Mouse (Mus musculus) gastrocnemius, adult 18-20 months (tissue): ENCODE measurements around the gene Mgarp. TPM values are rescaled to one million over a fixed set of nuclear protein-coding genes. Genes with fewer than 3 reads are reported as not detected.
"Not testable (repeated sequence)": the region's sequence is repeated elsewhere in the genome, so short reads cannot be mapped to it uniquely, and the experiment has no call there.

Experiments
- DNase-seq: peaks from one replicate; pipeline ENCODE4 v3.0.0; 2021; ENCODE audit warnings: low spot score
- total RNA-seq, 2 experiments: library from RNA; stranded (reverse); gene quantifications; 2 replicates each; pipeline ENCODE4 v1.2.3; 2021

Mgarp gene
- total RNA-seq, 2 experiments from 2014 or later, result 0.25 TPM; not detected in 1

DNA sequence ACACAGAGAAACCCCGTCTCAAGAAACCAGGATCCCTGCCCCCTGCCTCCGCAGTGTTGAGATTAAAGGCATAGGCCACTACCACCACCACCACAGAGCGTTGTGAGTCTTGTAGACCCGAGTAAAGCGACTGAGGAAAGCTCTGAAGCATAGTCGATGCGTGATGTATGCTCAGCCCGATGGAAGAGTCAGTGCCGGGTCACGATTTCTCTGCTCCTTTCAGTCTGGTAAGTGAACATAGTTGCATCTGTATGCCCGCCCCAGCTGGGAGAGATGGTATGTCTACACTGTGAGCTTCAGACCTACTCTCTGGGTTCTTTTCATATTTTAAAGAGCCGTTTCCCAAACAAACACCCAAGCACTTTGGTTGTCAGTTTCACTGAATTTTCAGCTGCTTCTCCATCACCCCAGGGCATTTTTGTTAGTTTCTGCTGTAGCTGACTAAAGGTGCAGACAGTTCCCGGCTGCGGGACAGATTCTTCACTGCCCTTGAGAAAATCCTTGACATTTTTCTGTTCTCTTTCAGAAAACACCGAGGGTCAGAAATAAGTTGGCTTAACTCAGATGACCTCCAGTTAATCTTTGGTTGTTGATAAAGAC lies 1.3 kb upstream of the Mgarp start:
- DNase-seq, result no peak

DNA sequence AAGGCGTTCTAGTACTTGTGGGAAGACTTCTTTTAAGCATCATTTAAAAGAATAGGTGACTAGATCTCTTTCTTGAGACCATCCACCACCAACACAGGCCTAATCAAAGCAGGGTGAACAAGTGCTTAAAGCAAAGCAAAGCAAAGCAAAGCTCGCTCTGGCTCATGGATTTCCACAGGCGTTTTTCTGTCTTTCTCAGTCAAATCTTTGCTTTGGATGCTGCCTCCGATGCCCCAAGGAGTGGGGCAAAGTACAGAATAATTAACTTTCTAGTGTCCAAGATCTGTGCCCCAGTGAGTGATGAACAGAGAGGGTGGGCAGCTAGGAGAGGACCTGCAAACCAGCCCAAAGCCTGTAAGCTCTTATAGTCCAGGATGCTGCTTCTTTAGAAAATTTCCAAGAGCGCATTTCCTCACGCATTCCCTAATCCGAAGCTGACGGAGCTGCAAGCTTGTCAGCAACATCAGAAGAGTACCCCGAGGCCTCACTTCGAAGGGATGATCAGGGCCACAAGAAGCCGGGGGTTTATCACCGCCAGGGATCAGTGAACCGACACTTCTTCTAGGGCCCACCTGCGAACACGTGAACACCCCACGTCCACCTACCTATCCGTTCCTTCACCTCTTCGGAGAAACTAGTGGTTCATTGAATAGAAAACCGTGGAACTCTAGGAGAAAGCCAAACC lies 935 bp downstream of the Mgarp start:
- DNase-seq, result no peak

DNA sequence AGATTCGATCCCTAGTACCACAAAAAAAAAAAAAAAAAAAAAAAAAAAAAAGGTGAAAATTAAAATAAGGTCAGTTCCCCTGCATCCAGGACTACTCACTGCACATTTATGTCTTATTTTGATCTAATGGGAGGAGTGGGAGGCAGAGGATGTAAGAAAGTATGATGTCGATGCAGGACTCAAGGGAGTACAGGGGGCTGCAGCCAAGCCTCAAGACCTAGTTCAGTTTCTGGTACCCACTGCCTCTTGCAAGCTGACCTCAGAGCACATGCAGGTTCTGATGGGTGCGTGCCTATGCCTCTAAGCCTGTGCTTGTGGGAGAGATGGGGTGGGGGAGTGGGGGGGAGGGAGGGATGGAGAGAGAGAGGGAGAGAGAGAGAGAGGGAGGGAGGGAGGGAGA lies 1.7 kb downstream of the Mgarp start:
- no peak for DNase-seq

DNA sequence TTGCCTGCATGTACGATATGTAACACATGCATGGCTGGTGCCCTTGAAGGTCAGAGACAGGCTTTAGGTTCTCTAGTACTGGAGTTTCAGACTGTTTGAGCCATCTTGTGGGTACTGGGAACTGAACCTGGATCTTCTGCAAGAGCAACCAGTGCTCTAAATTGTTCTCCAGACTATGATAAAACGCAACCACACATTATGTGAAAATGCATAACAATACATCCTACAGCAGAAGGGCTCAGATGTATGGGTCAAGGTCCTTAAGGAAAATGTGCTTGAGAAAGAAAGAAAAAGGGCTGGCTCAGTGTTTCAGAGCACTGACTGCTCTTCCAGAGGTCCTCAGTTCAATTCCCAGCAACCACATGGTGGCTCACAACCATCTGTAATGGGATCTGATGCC lies 2.9 kb downstream of the Mgarp start:
- no peak for DNase-seq

DNA sequence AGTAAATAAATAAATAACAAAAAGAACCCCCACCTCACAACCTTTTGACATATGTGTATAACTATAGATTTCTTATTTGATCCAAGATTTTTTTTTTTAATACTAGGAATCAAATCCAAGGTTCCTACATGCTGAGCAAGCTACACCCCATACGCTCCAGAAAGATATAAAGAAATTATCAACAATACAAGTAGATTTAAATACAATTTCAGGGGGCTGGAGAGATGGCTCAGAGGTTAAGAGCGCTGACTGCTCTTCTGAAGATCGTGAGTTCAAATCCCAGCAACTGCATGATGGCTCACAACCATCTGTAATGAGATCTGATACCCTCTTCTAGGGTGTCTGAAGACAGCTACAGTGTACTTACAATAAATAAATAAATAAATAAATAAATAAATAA lies 3.5 kb downstream of the Mgarp start:
- DNase-seq, result not testable (repeated sequence)

- no peak for DNase-seq
These were observed 4.9 kb downstream of the Mgarp start for GRCm38 (mm10) chr3:51391591-51391990.

DNA sequence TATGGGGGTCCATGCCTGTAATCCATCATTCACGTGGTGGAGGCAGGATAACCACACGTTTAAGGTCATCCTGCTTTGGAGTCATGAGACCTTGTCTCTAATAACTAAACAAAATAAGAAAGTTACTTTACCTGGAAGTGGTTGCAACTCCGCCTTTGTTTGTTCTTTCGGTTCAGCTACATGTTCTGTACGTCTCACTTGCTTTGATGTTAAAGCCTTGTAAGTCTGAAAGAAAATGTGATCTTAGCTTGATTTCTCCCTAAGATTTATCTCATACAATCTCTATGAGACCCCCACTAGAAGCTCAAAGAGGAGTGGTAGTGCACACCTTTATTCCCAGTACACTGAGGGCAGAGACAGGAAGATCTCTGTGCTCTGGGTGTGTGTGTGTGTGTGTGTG lies 5.4 kb downstream of the Mgarp start:
- DNase-seq, result no peak

GRCm38 (mm10) chr3:51388904-51389303 lies 7.6 kb downstream of the Mgarp start:
- DNase-seq, result no peak

DNA sequence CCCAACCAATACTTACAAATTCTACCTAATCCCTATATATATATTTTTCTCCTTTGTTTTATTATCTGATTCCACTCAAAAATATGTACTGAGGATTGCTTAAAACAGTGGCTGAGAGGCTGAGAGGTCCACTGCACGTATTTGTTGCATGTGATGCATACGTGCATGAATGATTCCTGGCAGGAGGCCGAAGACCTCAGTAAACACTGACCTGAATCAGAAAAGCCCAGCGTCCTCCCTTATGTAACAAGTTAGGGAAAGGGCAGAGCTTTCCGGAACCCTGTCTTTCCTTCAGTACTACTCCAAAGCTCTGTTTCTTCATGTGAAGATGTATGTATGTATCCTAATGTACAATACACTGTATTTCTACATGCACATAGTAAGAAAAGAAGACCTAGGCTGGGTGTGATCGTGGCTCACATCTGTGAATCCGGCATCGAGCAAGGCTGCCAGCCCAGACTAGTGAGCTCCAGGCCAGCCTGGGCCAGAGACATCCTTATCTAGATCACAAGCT lies 8.6 kb downstream of the Mgarp start:
- DNase-seq, result no peak

DNA sequence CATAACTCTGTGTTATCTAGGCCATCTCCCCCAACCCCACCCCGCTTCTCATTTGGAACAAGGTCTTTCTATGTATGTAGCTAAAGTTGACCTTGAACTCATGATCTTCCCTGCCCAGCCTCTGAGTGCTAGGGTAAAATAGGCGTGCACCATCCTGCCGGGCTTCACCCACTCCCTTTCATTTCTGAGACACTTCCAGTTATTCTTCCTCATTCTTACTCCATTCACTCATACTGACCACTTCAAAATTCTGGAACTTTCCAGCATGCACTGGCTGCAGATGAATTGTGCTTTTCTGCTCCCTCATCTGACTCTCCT lies 9.4 kb downstream of the Mgarp start:
- DNase-seq, result no peak

GRCm38 (mm10) chr3:51386441-51387133 lies 10.0 kb downstream of the Mgarp start:
- DNase-seq, result no peak

DNA sequence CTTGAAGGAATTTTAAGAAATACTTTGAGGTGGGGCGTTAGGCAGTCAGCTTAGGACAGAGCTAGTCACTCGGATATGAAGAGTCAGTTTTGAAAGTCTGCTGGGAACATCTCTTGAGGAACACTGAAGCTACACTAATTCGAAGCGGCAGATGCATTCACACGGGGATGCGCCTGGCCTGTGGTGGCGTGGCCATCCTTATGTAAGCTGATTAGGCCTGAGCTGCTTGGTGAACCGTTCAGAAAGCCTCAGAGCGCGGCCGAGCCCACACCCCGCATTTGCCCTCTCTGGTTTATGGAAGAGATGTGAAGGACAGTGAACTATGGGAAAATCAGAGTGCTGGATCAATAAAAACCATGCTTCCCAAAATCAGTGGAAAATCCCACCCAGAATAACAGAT lies 13.1 kb downstream of the Mgarp start:
- DNase-seq, result no peak

- no peak for DNase-seq
These were observed 15.9 kb downstream of the Mgarp start for GRCm38 (mm10) chr3:51380660-51381014.

GRCm38 (mm10) chr3:51379786-51380659 lies 16.5 kb downstream of the Mgarp start:
- DNase-seq, result no peak

DNA sequence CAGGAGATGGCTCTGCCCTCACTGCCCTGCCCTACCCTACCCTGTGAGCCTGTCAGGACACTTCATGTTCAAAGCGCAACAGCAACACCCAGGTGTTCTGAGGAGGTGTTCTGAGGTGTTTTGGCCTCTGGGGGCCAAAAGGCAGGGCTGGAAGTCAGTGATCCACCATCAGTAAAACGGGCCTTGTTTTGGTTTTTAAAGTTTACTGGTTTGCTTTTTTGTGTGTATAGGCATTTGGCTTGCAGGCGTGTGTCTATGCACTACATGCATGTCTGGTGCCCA lies 17.9 kb downstream of the Mgarp start:
- no peak for DNase-seq

DNA sequence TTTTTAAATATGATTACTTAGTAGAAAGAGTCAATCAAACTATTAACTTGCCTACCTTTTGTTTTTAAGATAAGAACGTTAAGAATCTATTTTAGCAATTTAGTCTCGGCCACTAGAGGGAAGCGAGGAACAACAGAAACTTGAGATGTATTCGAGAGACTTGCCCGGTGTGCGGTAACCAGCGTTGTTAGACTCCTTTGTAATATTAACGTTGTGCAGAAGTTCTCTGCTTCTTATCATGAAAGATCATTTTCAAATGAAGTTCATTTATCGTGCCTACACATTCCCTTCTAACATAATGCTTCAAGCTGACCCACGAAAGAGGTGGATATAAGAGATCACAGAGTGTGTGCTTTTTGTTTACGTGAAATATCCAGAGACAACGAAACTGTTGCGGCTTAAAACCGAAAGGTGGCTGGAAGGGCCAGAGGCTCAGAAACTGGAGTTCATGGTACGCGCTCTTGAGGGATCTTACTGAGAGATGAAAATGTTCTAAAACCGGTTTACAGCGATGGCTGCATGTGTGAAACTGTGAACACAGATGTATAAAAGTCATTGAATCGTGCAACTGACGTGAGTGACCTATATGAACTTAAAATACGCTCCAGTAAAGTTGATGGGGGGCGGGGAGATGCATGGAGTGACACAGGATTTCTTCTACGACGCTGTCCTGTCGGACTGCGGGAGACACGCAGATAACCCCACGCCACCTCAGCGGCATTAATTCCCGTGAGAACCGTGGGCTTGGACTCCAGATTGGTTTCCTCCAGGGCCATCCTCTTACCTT lies 18.5 kb downstream of the Mgarp start:
- DNase-seq, result peak; percentile 27

GRCm38 (mm10) chr3:51375307-51376265 lies 21.0 kb downstream of the Mgarp start:
- DNase-seq, result peak; percentile 49

DNA sequence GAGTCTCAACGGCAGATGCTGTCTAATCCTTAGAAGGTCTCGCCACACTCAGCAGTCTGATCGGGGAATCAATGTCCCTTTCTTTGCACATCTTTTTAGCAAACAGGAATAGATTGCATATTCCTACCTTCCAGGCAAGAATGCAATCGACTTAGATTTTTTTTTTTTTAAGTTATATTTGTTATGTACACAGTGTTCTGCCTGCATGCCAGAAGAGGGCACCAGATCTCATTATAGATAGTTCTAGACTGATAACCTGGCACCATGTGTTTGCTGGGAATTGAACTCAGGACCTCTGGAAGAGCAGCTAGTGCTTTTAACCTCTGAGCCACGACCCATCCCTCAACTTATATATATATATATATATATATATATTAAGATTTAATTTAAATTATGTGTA lies 23.0 kb downstream of the Mgarp start:
- DNase-seq, result no peak

- DNase-seq, result no peak
These were observed 23.7 kb downstream of the Mgarp start for GRCm38 (mm10) chr3:51372883-51373282.

GRCm38 (mm10) chr3:51371826-51372225 lies 24.7 kb downstream of the Mgarp start:
- no peak for DNase-seq
